Mouse (Mus musculus) brain, adult 10 weeks (tissue): ENCODE data around the gene Gramd1a. TPM values are rescaled to one million over a fixed set of nuclear protein-coding genes. Genes with fewer than 3 reads are reported as not detected.

ENCODE experiments used
- polyA plus RNA-seq: library from polyadenylated mRNA; stranded (reverse); fragments of 350-450 nt; fragmentation: Illumina TruSeq; extraction: RNeasy Lipid Tissue Mini Kit (QIAGEN cat#74804); gene quantifications from one replicate; pipeline ENCODE4 v1.2.3, GENCODE M21; 2015; ENCODE audit warnings: low read depth, low replicate concordance

Gramd1a gene
- 112 TPM for polyA plus RNA-seq

GRCm38 (mm10) chr7:31155296-31156033 is at the start of gene Gramd1a:
Gramd1a (minus strand) TSS chr7:31155896.

GRCm38 (mm10) chr7:31126851-31127724 is 28.6 kb downstream of the Gramd1a start, which contains the start of gene Scn1b:
Scn1b (minus strand) TSS chr7:31127003.

GRCm38 (mm10) chr7:31115182-31115581 is 40.5 kb downstream of the Gramd1a start, which contains the start of gene Hpn:
Hpn (minus strand) TSS chr7:31115290.

Other genes with a start within 250 kb of the Gramd1a start
- 324 TPM for gene Mag, start 241.0 kb downstream of the Gramd1a start, polyA plus RNA-seq
- gene Hamp2, start 231.2 kb downstream of the Gramd1a start, polyA plus RNA-seq = not detected
- gene Hamp, start 211.9 kb downstream of the Gramd1a start, polyA plus RNA-seq = not detected
- gene Usf2, start 199.1 kb downstream of the Gramd1a start, polyA plus RNA-seq = 193 TPM
- gene Lsr, start 182.4 kb downstream of the Gramd1a start, polyA plus RNA-seq = 8.0 TPM
- gene Fam187b, start 182.1 kb downstream of the Gramd1a start, polyA plus RNA-seq = not detected
- 51.2 TPM for gene Fxyd5, start 113.4 kb downstream of the Gramd1a start, polyA plus RNA-seq
- gene Fxyd7, start 104.4 kb downstream of the Gramd1a start, polyA plus RNA-seq = 169 TPM
- 148 TPM for gene Fxyd1, start 98.7 kb downstream of the Gramd1a start, polyA plus RNA-seq
- 27.6 TPM for gene Lgi4, start 96.6 kb downstream of the Gramd1a start, polyA plus RNA-seq
- not detected for gene Fxyd3, start 79.2 kb downstream of the Gramd1a start, polyA plus RNA-seq
- 2.6 TPM for gene Hpn, start 40.6 kb downstream of the Gramd1a start, polyA plus RNA-seq
- gene Scn1b, start 28.9 kb downstream of the Gramd1a start, polyA plus RNA-seq = 542 TPM
- gene Scgb2b2, start 134.6 kb upstream of the Gramd1a start, polyA plus RNA-seq = not detected
- gene Scgb1b2, start 135.9 kb upstream of the Gramd1a start, polyA plus RNA-seq = not detected
- gene Scgb2b3, start 206.2 kb upstream of the Gramd1a start, polyA plus RNA-seq = not detected
- not detected for gene Scgb1b3, start 219.7 kb upstream of the Gramd1a start, polyA plus RNA-seq